In genomic region chr2:165809901-165810477, GRCm38 (mm10) we compare ENCODE assay signal across 20 mouse cellular contexts.
"Had no signal": no experiment of that assay in that cellular context is flagged by ENCODE, and none has a peak within 500 bp of the region (broad histone marks: within the 10 kb centered on the region; RNA-seq: fewer than 3 reads in every experiment).

No protein-coding gene starts in this region.

- ATAC-seq: liver, postnatal 0 days; lung, postnatal 0 days; midbrain, embryonic 13.5 days; midbrain, embryonic 16.5 days had no signal

- H3K27ac ChIP-seq: liver, embryonic 15.5 days; lung, embryonic 15.5 days; macrophage; midbrain, embryonic 13.5 days; neural tube, embryonic 13.5 days; neural tube, embryonic 15.5 days; stomach, embryonic 15.5 days had no signal

- H3K27me3 ChIP-seq: liver, embryonic 15.5 days; lung, embryonic 15.5 days; megakaryocyte, embryonic 14.5 days; midbrain, embryonic 13.5 days; neural tube, embryonic 13.5 days; neural tube, embryonic 15.5 days; stomach, embryonic 15.5 days had no signal

- H3K4me1 ChIP-seq: liver, embryonic 15.5 days; lung, embryonic 15.5 days; stomach, embryonic 15.5 days had no signal

- DNase-seq: liver, postnatal 0 days; lung, adult 2 months; lung, postnatal 14 days; lung, postnatal 36 days; right cerebral cortex, postnatal 14 days; thymus, adult 18-20 months; thymus, postnatal 14 days; thymus, postnatal 36 days had no signal

- H3K4me3 ChIP-seq: liver, embryonic 15.5 days; lung, embryonic 15.5 days; megakaryocyte, embryonic 14.5 days; midbrain, embryonic 13.5 days; myocyte; neural tube, embryonic 13.5 days; neural tube, embryonic 15.5 days; stomach, embryonic 15.5 days had no signal

- H3K4me2 ChIP-seq: liver, embryonic 15.5 days; lung, embryonic 15.5 days; midbrain, embryonic 11.5 days; midbrain, embryonic 13.5 days; neural tube, embryonic 13.5 days; neural tube, embryonic 15.5 days; stomach, embryonic 15.5 days had no signal

- H3K9me3 ChIP-seq: liver, embryonic 15.5 days; lung, embryonic 15.5 days; megakaryocyte, embryonic 14.5 days; midbrain, embryonic 13.5 days; neural tube, embryonic 13.5 days; neural tube, embryonic 15.5 days; stomach, embryonic 15.5 days had no signal

- H3K9ac ChIP-seq: liver, embryonic 15.5 days; liver, postnatal 0 days; lung, embryonic 15.5 days; midbrain, embryonic 13.5 days; neural tube, embryonic 13.5 days; neural tube, embryonic 15.5 days; stomach, embryonic 15.5 days had no signal
